Mouse (Mus musculus): ENCODE data around the gene Scn5a.

DNA sequence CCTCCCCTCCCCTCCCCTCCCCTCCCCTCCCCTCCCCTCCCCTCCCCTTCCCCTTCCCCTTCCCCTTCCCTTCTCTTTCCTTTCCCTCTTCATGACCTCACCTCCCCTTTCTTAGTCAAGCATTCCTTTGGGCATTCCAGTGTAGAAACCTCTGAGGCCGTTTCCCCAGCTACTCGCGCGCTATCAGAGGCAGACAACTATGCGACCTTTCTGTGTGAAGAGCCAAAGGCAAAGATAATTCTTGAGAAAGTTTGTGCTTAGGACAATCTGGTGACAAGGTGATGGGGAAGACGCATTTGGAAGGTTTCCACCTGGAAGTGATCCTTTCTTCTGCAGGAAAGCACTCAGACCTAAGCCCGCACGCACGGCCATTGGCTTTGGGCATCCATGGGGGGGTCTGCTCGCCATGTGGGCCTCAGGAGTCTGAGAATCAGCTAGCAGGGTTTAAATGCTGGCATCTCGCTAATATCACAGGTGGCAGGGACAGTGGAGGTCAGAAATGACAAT, 106.4 kb downstream of the Scn5a start:
- TF ChIP-seq MAFK (IDR thresholded peaks at IDR 0.05; ENCODE audit: insufficient read depth, low read depth, low read length), result no peak
- no peak for TF ChIP-seq CHD2 (IDR thresholded peaks at IDR 0.05; ENCODE audit: low read depth, low read length)
- TF ChIP-seq HCFC1 (IDR thresholded peaks at IDR 0.05; ENCODE audit: borderline replicate concordance, insufficient read depth, low read length), result no peak
- no peak for TF ChIP-seq ZC3H11A (IDR thresholded peaks at IDR 0.05; ENCODE audit: borderline replicate concordance, low read depth, low read length)
- TF ChIP-seq ZNF384 (IDR thresholded peaks at IDR 0.05; ENCODE audit: low read depth, low read length), result no peak
